Mouse (Mus musculus) embryonic facial prominence, embryonic 13.5 days (tissue): Measurements from ENCODE around the gene Olfr685. TPM values are rescaled to one million over a fixed set of nuclear protein-coding genes. Genes with fewer than 3 reads are reported as not detected.

Source experiments
- ATAC-seq: fragments of 200-750 bp; cut with Nextera tagmentation; 2 replicates; pipeline ENCODE4 v1.8.0; 2017; ENCODE audit warnings: low read depth; ENCODE audit not compliant: insufficient number of reproducible peaks, insufficient read depth, low FRiP score, low TSS enrichment
- H3K27ac ChIP-seq: fragments of 300-500 bp; sonication (generic); 2 replicates; pipeline ENCODE4 v1.5.1; 2015; ENCODE audit warnings: moderate library complexity, mild to moderate bottlenecking, inconsistent platforms
- H3K27me3 ChIP-seq: fragments of 300-500 bp; sonication (generic); 2 replicates; pipeline ENCODE4 v1.6.1; 2015; ENCODE audit warnings: mild to moderate bottlenecking, inconsistent platforms
- H3K36me3 ChIP-seq: fragments of 300-500 bp; sonication (generic); 2 replicates; pipeline ENCODE4 v1.6.1; 2015; ENCODE audit warnings: mild to moderate bottlenecking, inconsistent platforms
- H3K4me1 ChIP-seq: fragments of 300-500 bp; sonication (generic); 2 replicates; pipeline ENCODE4 v1.6.1; 2015; ENCODE audit warnings: inconsistent platforms
- H3K4me2 ChIP-seq: fragments of 300-500 bp; sonication (generic); 2 replicates; pipeline ENCODE4 v1.6.1; 2015; ENCODE audit warnings: moderate library complexity, mild to moderate bottlenecking, inconsistent platforms
- H3K4me3 ChIP-seq: fragments of 300-500 bp; sonication (generic); 2 replicates; pipeline ENCODE4 v1.5.1; 2015; ENCODE audit warnings: mild to moderate bottlenecking, inconsistent platforms
- H3K9ac ChIP-seq: fragments of 300-500 bp; sonication (generic); 2 replicates; pipeline ENCODE4 v1.6.1; 2015; ENCODE audit warnings: mild to moderate bottlenecking, inconsistent platforms
- H3K9me3 ChIP-seq: fragments of 300-500 bp; sonication (generic); 2 replicates; pipeline ENCODE4 v1.6.1; 2016; ENCODE audit warnings: inconsistent platforms
- WGBS: fragments of 180-500 bp; shearing (Covaris S2); methylation state at CpG from one replicate; pipeline ENCODE4 v1.1.7; 2015; ENCODE audit warnings: mixed read lengths; 5-methylcytosine and 5-hydroxymethylcytosine counted together
- polyA plus RNA-seq: library from polyadenylated mRNA; unstranded; fragments of >200 nt; fragmentation: Nextera tagmentation; extraction: Ambion mirVana; gene quantifications from 2 replicates; pipeline ENCODE4 v1.2.1, GENCODE M21; 2015

The Olfr685 gene
- 0.13 TPM in 1 of 2 replicates, not detected in the other for polyA plus RNA-seq

GRCm38 (mm10) chr7:105185912-105186311 is at the start of gene Olfr685:
Gene Olfr685 (minus strand): TSS chr7:105186012.
- Histone ChIP-seq H3K4me3 (no peak within 1 kb of the TSS), H3K9ac (no peak within 1 kb of the TSS), H3K4me2 (no peak within 1 kb of the TSS), H3K9me3 (no peaks in the 10 kb centered on the region), H3K27me3 (no peaks in the 10 kb centered on the region), H3K27ac (no peak within 1 kb of the TSS), H3K36me3 (no peaks in the 10 kb centered on the region), H3K4me1 (no peaks in the 10 kb centered on the region)
- no peak for ATAC-seq
- 94% methylated on average over 1 of the region's 1 CpGs for WGBS

- no peak for ATAC-seq
- H3K9ac ChIP-seq = no peak overlapping the region
- 84% methylated on average over 2 of the region's 2 CpGs for WGBS
- no peak overlapping the region for H3K27ac ChIP-seq
- no peaks in the 10 kb centered on the region for H3K27me3 ChIP-seq
- H3K4me2 ChIP-seq = no peak overlapping the region
- no peaks in the 10 kb centered on the region for H3K36me3 ChIP-seq
- no peaks in the 10 kb centered on the region for H3K4me1 ChIP-seq
- no peak overlapping the region for H3K4me3 ChIP-seq
- H3K9me3 ChIP-seq = no peaks in the 10 kb centered on the region
Observed at GRCm38 (mm10) chr7:105229386-105229785, 43.6 kb upstream of the Olfr685 start.

DNA sequence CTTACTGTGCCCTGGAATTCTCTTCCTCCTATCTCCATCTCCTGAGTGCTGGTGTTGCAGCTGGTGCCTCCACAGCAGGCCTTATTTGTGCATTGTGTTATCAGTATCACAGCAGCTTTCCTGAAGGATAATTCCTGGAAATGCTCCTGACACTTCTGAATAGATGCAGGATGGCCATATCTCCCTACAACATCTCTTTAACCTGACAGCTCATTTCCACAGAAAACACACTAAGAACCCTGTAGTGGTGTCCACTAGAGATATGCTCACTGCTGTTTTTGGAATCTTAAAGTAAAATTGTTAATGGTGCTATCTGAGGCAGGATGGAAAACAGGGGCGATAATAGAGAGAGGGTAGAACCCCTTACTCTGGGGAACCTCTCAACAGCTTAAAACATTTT is 42.3 kb upstream of the Olfr685 start:
- Histone ChIP-seq H3K4me2 (no peak overlapping the region), H3K36me3 (no peaks in the 10 kb centered on the region), H3K4me3 (no peak overlapping the region), H3K9me3 (no peaks in the 10 kb centered on the region), H3K27me3 (no peaks in the 10 kb centered on the region), H3K4me1 (no peaks in the 10 kb centered on the region), H3K27ac (no peak overlapping the region), H3K9ac (no peak overlapping the region)
- 88% methylated on average over 1 of the region's 1 CpGs for WGBS
- no peak for ATAC-seq

DNA sequence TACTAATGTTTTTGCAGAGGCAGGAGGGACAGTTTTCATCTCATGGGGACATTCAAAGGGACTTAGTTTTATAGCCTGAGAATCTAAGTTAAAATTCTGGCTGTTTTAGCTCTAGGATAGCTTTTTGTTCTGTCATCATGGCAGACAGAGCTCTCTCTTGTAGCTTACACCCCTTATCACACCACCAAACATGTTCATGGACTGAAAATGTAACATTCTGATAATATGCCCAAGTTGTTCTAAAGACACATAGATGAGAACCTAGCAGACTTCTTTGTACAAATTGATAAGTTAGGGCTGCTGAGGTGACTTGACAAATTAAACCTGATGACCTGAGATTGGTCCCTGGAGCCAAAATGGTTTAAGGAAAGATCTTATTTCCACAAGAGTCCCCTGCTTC is 40.9 kb upstream of the Olfr685 start:
- Histone ChIP-seq H3K36me3 (no peaks in the 10 kb centered on the region), H3K4me3 (no peak overlapping the region), H3K4me1 (no peaks in the 10 kb centered on the region), H3K27ac (no peak overlapping the region), H3K9me3 (no peaks in the 10 kb centered on the region), H3K9ac (no peak overlapping the region), H3K4me2 (no peak overlapping the region), H3K27me3 (no peaks in the 10 kb centered on the region)
- no peak for ATAC-seq

- no peak overlapping the region for H3K9ac ChIP-seq
- no peak overlapping the region for H3K27ac ChIP-seq
- H3K4me2 ChIP-seq = no peak overlapping the region
- H3K36me3 ChIP-seq = no peaks in the 10 kb centered on the region
- no peaks in the 10 kb centered on the region for H3K4me1 ChIP-seq
- H3K9me3 ChIP-seq = no peaks in the 10 kb centered on the region
- ATAC-seq = no peak
- H3K27me3 ChIP-seq = no peaks in the 10 kb centered on the region
- H3K4me3 ChIP-seq = no peak overlapping the region
Observed at GRCm38 (mm10) chr7:105226072-105226471, 40.3 kb upstream of the Olfr685 start.

- Histone ChIP-seq H3K9me3 (no peaks in the 10 kb centered on the region), H3K36me3 (no peaks in the 10 kb centered on the region), H3K4me2 (no peak overlapping the region), H3K9ac (no peak overlapping the region), H3K27me3 (no peaks in the 10 kb centered on the region), H3K27ac (no peak overlapping the region), H3K4me3 (no peak overlapping the region), H3K4me1 (no peaks in the 10 kb centered on the region)
- 64% methylated on average over 4 of the region's 4 CpGs for WGBS
- no peak for ATAC-seq
Observed at GRCm38 (mm10) chr7:105218281-105218680, 32.5 kb upstream of the Olfr685 start.

- Histone ChIP-seq H3K4me1 (no peaks in the 10 kb centered on the region), H3K4me2 (no peak overlapping the region), H3K36me3 (no peaks in the 10 kb centered on the region), H3K27me3 (no peaks in the 10 kb centered on the region), H3K9ac (no peak overlapping the region), H3K27ac (no peak overlapping the region), H3K9me3 (no peaks in the 10 kb centered on the region), H3K4me3 (no peak overlapping the region)
- WGBS = 61% methylated on average over 1 of the region's 1 CpGs
- ATAC-seq = no peak
Observed at GRCm38 (mm10) chr7:105214761-105215160, 28.9 kb upstream of the Olfr685 start.

- Histone ChIP-seq H3K27ac (no peak within 1 kb of the TSS), H3K27me3 (no peaks in the 10 kb centered on the region), H3K9ac (no peak within 1 kb of the TSS), H3K4me2 (no peak within 1 kb of the TSS), H3K4me3 (no peak within 1 kb of the TSS), H3K9me3 (no peaks in the 10 kb centered on the region), H3K36me3 (no peaks in the 10 kb centered on the region), H3K4me1 (no peaks in the 10 kb centered on the region)
- ATAC-seq = no peak
Observed at GRCm38 (mm10) chr7:105207385-105207784, 21.6 kb upstream of the Olfr685 start, which contains the start of gene Olfr686. Gene Olfr686 (minus strand): TSS chr7:105207485.

- Histone ChIP-seq H3K4me1 (no peaks in the 10 kb centered on the region), H3K4me3 (no peak overlapping the region), H3K9me3 (no peaks in the 10 kb centered on the region), H3K9ac (no peak overlapping the region), H3K27ac (no peak overlapping the region), H3K4me2 (no peak overlapping the region), H3K36me3 (no peaks in the 10 kb centered on the region), H3K27me3 (no peaks in the 10 kb centered on the region)
- 47% methylated on average over 4 of the region's 4 CpGs for WGBS
- no peak for ATAC-seq
Observed at GRCm38 (mm10) chr7:105170773-105171172, 15.0 kb downstream of the Olfr685 start.

DNA sequence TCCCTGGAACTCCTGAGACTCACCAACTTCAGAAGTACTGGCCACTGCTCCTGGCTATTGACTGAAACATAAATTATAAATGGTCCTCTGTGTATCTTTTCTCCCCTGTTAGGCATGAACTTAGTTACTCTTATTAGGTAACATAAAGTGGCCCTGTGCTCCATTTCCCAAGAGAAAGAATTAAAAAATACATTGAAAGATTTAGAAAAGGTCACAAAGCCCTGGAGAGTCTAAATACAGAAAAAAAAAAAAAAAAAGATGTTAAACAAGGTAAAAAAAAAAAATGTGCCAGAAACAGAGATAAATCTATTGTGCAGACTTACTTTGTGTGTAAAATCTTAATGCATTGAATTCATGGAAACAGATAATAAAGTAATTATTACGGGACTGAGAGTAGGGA is 22.3 kb downstream of the Olfr685 start, which contains the start of gene Olfr684:
Gene Olfr684 (minus strand): TSS at position 101 of the 400 bp plus-strand sequence.
- ATAC-seq = no peak
- Histone ChIP-seq H3K27me3 (no peaks in the 10 kb centered on the region), H3K4me3 (no peak within 1 kb of the TSS), H3K27ac (no peak within 1 kb of the TSS), H3K4me2 (no peak within 1 kb of the TSS), H3K36me3 (no peaks in the 10 kb centered on the region), H3K9ac (no peak within 1 kb of the TSS), H3K4me1 (no peaks in the 10 kb centered on the region), H3K9me3 (no peaks in the 10 kb centered on the region)
- WGBS = 53% methylated on average over 1 of the region's 1 CpGs

DNA sequence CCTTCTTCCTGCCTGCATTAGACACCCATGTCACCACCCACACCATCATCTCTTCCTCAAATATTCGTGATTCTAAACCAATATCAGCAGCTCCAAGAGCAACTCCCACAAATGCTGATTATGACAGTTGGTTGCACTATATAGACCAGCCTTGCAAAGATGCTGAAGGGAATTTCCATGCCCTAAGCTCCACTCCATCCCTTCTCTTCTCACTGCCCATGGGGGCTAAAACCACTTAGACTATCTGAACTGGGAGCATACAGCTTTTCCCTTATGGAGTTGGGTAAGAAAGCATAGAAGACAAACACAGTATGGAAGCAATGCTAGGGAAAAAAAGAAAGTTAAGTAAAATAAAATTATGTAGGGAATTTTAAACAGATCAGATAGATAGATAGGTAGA is 38.9 kb downstream of the Olfr685 start, which contains the start of gene Olfr683:
Gene Olfr683 (minus strand): TSS at position 101 of the 400 bp plus-strand sequence.
- H3K36me3 ChIP-seq = no peaks in the 10 kb centered on the region
- ATAC-seq = no peak
- H3K9ac ChIP-seq = no peak within 1 kb of the TSS
- H3K27me3 ChIP-seq = no peaks in the 10 kb centered on the region
- no peak within 1 kb of the TSS for H3K27ac ChIP-seq
- no peak within 1 kb of the TSS for H3K4me3 ChIP-seq
- H3K4me1 ChIP-seq = no peaks in the 10 kb centered on the region
- WGBS = 63% methylated on average over 1 of the region's 1 CpGs
- H3K4me2 ChIP-seq = no peak within 1 kb of the TSS
- H3K9me3 ChIP-seq = no peaks in the 10 kb centered on the region

DNA sequence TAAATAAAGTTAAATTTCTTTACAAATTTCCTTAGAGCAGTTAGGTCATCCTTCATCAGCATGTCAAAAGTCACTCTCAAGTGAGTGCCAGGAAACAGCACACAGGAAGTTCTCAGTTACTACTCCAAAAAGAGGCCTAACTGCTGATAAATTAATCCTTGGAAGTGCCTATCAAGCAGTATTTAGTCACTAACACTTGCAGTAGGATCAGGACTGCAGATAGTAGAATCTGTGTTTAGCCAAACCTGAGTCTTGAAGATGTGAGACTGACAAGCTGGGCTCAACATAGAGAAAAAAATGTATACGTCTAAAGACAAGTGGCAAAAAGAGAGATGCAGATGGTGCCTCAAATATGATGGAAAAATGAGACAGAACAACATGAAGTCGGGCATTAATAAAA is 44.5 kb downstream of the Olfr685 start:
- no peaks in the 10 kb centered on the region for H3K36me3 ChIP-seq
- H3K27me3 ChIP-seq = no peaks in the 10 kb centered on the region
- no peak overlapping the region for H3K4me2 ChIP-seq
- no peak for ATAC-seq
- no peak overlapping the region for H3K9ac ChIP-seq
- H3K4me1 ChIP-seq = no peaks in the 10 kb centered on the region
- H3K9me3 ChIP-seq = no peaks in the 10 kb centered on the region
- WGBS = 75% methylated on average over 2 of the region's 2 CpGs
- no peak overlapping the region for H3K27ac ChIP-seq
- no peak overlapping the region for H3K4me3 ChIP-seq
